Mouse (Mus musculus) kidney, postnatal 4 days (tissue): Measurements from ENCODE around the gene Map4.

Experiments used
- DNase-seq, 2 experiments: peaks; one replicate each; pipeline ENCODE4 v3.0.0; 2021; ENCODE audit warnings: mixed read lengths in 2 of 2

Map4 gene

GRCm38 (mm10) chr9:109931257-109932171 is at the start of gene Map4:
Gene Map4 (plus strand): TSS chr9:109931460.
- DNase-seq, result peak; percentile 97 to 99

GRCm38 (mm10) chr9:109886259-109886658 is 45.0 kb upstream of the Map4 start:
- no peak for DNase-seq

- no peak for DNase-seq
Measured at GRCm38 (mm10) chr9:109887321-109887720, 43.9 kb upstream of the Map4 start.

GRCm38 (mm10) chr9:109891501-109891900 is 39.8 kb upstream of the Map4 start:
- DNase-seq, result no peak

GRCm38 (mm10) chr9:109892651-109893250 is 38.5 kb upstream of the Map4 start:
- peak; percentile 92 for DNase-seq

GRCm38 (mm10) chr9:109894413-109895090 is 36.7 kb upstream of the Map4 start:
- DNase-seq, result peak; percentile 78 to 85

- DNase-seq, result peak in 1 of 2 experiments; percentile 52
Measured at GRCm38 (mm10) chr9:109895593-109895992, 35.7 kb upstream of the Map4 start.

GRCm38 (mm10) chr9:109896253-109897150 is 34.8 kb upstream of the Map4 start:
- no peak for DNase-seq

- no peak for DNase-seq
Measured at GRCm38 (mm10) chr9:109898027-109898426, 33.2 kb upstream of the Map4 start.

GRCm38 (mm10) chr9:109899361-109899760 is 31.9 kb upstream of the Map4 start:
- no peak for DNase-seq

GRCm38 (mm10) chr9:109899774-109900173 is 31.5 kb upstream of the Map4 start:
- DNase-seq, result peak in 1 of 2 experiments; percentile 27

- DNase-seq, result no peak
Measured at GRCm38 (mm10) chr9:109900604-109901003, 30.7 kb upstream of the Map4 start.

- no peak for DNase-seq
Measured at GRCm38 (mm10) chr9:109902246-109902645, 29.0 kb upstream of the Map4 start.

- no peak for DNase-seq
Measured at GRCm38 (mm10) chr9:109902740-109903139, 28.5 kb upstream of the Map4 start.

GRCm38 (mm10) chr9:109907300-109907699 is 24.0 kb upstream of the Map4 start:
- peak; percentile 65 to 77 for DNase-seq

- no peak for DNase-seq
Measured at GRCm38 (mm10) chr9:109907774-109908465, 23.3 kb upstream of the Map4 start.

- DNase-seq, result no peak
Measured at GRCm38 (mm10) chr9:109909102-109909501, 22.2 kb upstream of the Map4 start.

GRCm38 (mm10) chr9:109909926-109910325 is 21.3 kb upstream of the Map4 start:
- DNase-seq, result no peak

GRCm38 (mm10) chr9:109911779-109912178 is 19.5 kb upstream of the Map4 start:
- DNase-seq, result no peak

GRCm38 (mm10) chr9:109914269-109914926 is 16.9 kb upstream of the Map4 start:
- DNase-seq, result peak in 1 of 2 experiments; percentile 37

GRCm38 (mm10) chr9:109917931-109918330 is 13.3 kb upstream of the Map4 start:
- DNase-seq, result no peak
